Mouse (Mus musculus) kidney, adult 10 weeks (tissue): ENCODE data around the gene Cnot8. TPM values are rescaled to one million over a fixed set of nuclear protein-coding genes. Genes with fewer than 3 reads are reported as not detected.

Experiments
- polyA plus RNA-seq: library from polyadenylated mRNA; stranded (reverse); fragments of 350-450 nt; fragmentation: Illumina TruSeq; extraction: RNeasy Lipid Tissue Mini Kit (QIAGEN cat#74804); gene quantifications from one replicate; pipeline ENCODE4 v1.2.3, GENCODE M21; 2014; ENCODE audit warnings: low read depth, low replicate concordance

Gene Cnot8
- 24.2 TPM for polyA plus RNA-seq

DNA sequence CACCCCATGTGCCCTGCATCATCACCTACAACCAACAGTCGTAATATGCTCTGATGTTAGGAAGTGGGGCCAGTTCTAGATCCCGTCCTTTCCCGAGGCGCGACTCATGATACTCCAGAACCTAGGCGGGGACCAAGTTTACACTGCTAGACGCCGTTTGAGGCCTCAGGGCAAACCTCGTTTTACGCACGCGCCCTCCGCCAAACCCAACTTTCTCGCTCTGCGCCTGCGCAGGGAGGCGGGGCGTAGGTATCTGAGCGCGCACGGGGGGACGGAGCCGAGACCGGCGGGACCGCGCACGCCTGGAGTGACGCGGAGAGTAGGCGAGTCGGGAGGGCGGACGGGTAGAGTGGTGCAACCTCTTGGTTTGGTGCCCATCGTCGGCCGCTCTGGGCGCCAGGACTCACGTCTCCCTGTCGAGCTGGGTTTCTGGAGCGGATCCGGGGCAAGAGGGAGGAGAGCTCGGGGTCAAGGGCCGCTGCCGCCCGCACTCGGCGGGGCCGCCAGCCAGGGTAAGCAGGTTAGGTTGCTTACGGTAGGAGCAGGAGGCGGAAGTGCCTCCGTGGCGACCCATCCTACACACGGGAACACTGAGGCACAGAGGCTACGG lies at the start of gene Cnot8:
Gene Cnot8, plus strand, starts transcription at position 457 of the 610 bp plus-strand sequence.

DNA sequence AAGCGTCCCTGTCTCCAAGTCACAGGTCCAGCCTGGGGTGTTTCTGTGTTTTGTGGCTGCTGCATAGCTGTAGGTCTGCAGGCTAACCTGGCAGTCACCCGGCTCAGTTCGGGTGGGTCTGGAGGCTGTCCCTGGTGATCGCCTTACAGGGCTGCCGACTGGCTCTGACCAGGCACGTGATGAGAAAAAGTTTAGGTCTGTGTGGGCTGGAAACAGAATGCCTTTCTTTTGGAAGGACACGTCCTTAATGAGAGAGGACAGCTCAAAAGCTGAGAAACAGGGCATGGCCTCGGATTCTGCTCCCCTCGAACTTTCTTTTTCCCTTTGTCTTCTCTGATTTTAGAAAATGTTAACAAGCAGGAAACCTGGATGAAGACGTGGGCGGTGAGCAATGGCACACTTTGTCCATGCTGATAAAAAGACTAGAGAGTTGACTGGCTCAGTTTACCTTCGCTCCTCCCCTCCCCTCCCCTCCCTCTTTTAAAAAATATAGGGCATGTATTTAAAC lies 10.9 kb upstream of the Cnot8 start, which contains the start of gene Gm12248:
Gene Gm12248, minus strand, starts transcription at position 114 of the 508 bp plus-strand sequence.

Other genes with a start within 250 kb of the Cnot8 start
- gene Larp1, start 95.1 kb upstream of the Cnot8 start, polyA plus RNA-seq: 16.2 TPM
- not detected for gene Gm12248, start 11.0 kb upstream of the Cnot8 start, polyA plus RNA-seq
- 3.9 TPM for gene Gemin5, start 64.4 kb downstream of the Cnot8 start, polyA plus RNA-seq
- gene Mrpl22, start 67.5 kb downstream of the Cnot8 start, polyA plus RNA-seq: 70.5 TPM
- 11.9 TPM for gene Igtp, start 95.4 kb downstream of the Cnot8 start, polyA plus RNA-seq
- gene Irgm2, start 95.5 kb downstream of the Cnot8 start, polyA plus RNA-seq: 17.5 TPM
- not detected for gene 4930438A08Rik, start 170.6 kb downstream of the Cnot8 start, polyA plus RNA-seq
- gene Zfp692, start 202.9 kb downstream of the Cnot8 start, polyA plus RNA-seq: 0.61 TPM
- gene Zfp672, start 226.2 kb downstream of the Cnot8 start, polyA plus RNA-seq: 65.9 TPM
- gene Sh3bp5l, start 226.6 kb downstream of the Cnot8 start, polyA plus RNA-seq: 0.65 TPM